Mouse (Mus musculus): ENCODE results near the gene Cebpa. TPM values are rescaled to one million over a fixed set of nuclear protein-coding genes. Genes with fewer than 3 reads are reported as not detected.
A peak's percentile ranks its signal among the peaks of the same experiment; 100 is the strongest.

Gene Cebpa
- polyA plus RNA-seq, 1 experiment from 2014 or later = 12.8 TPM

GRCm38 (mm10) chr7:35139880-35140279, 20.8 kb downstream of the Cebpa start:
- DNase-seq (ENCODE audit: low read depth, low spot score) (no peak), ATAC-seq (no peak)
- in situ Hi-C loops (cut with MboI; ENCODE audit: low pct_unique_long_range_greater_than_20kb) = no loop called here
- no peaks in the 10 kb centered on the region for H3K27me3 ChIP-seq
- ChIA-PET CTCF (interaction anchor here (0.9 to 1.5 kb wide), 2 partner anchors 11 to 13 kb away, joined by 3 to 4 read pairs; no protein-coding TSS in a partner anchor), POLR2A (interaction anchor here (1.2 kb wide), 1 partner anchor 21 kb away, joined by 6 read pairs; the partner anchor contains the start of gene Cebpa)
- no peak for TF ChIP-seq CTCF (IDR thresholded peaks at IDR 0.05)

- ATAC-seq (peak; percentile 25), DNase-seq (ENCODE audit: low read depth, low spot score) (no peak)
- TF ChIP-seq CTCF (IDR thresholded peaks at IDR 0.05) = no peak
- CTCF ChIA-PET = interaction anchor here (1.7 to 2.0 kb wide), 2 partner anchors 13 to 27 kb away, joined by 5 to 6 read pairs; no protein-coding TSS in a partner anchor
- in situ Hi-C loops (cut with MboI; ENCODE audit: low pct_unique_long_range_greater_than_20kb) = no loop called here
- POLR2A ChIA-PET = no interaction called here
- H3K27me3 ChIP-seq = no peaks in the 10 kb centered on the region
These were observed 22.4 kb downstream of the Cebpa start for GRCm38 (mm10) chr7:35141519-35141918.

GRCm38 (mm10) chr7:35142522-35142921, 23.4 kb downstream of the Cebpa start:
- CTCF ChIA-PET = no interaction called here
- no peaks in the 10 kb centered on the region for H3K27me3 ChIP-seq
- ATAC-seq (no peak), DNase-seq (ENCODE audit: low read depth, low spot score) (no peak)
- POLR2A ChIA-PET = no interaction called here
- TF ChIP-seq CTCF (IDR thresholded peaks at IDR 0.05) = no peak
- in situ Hi-C loops (cut with MboI; ENCODE audit: low pct_unique_long_range_greater_than_20kb) = no loop called here

- POLR2A ChIA-PET = no interaction called here
- ATAC-seq (peak; percentile 27), DNase-seq (ENCODE audit: low read depth, low spot score) (no peak)
- in situ Hi-C loops (cut with MboI; ENCODE audit: low pct_unique_long_range_greater_than_20kb) = no loop called here
- TF ChIP-seq CTCF (IDR thresholded peaks at IDR 0.05) = no peak
- CTCF ChIA-PET = interaction anchor here (0.9 to 3.4 kb wide), 3 partner anchors 25 to 29 kb away, joined by 3 to 13 read pairs (median 4); partner anchors contain the start of gene Cebpa
- H3K27me3 ChIP-seq = no peaks in the 10 kb centered on the region
These were observed 24.9 kb downstream of the Cebpa start for GRCm38 (mm10) chr7:35143864-35144618.

GRCm38 (mm10) chr7:35145068-35145467, 26.0 kb downstream of the Cebpa start:
- no peak for ATAC-seq
- no peak for TF ChIP-seq CTCF (IDR thresholded peaks at IDR 0.05)
- in situ Hi-C loops (cut with MboI; ENCODE audit: low pct_unique_long_range_greater_than_20kb) = no loop called here
- H3K27me3 ChIP-seq = no peaks in the 10 kb centered on the region
- ChIA-PET POLR2A (interaction anchor here (0.5 kb wide), 1 partner anchor 11 kb away, joined by 3 read pairs; no protein-coding TSS in a partner anchor), CTCF (interaction anchor here (0.9 to 3.4 kb wide), 4 partner anchors 21 to 30 kb away, joined by 3 to 13 read pairs (median 4); partner anchors contain the start of gene Cebpa)
- no peak for DNase-seq (ENCODE audit: low read depth, low spot score)

- CTCF ChIA-PET = interaction anchor here (1.7 to 3.4 kb wide), 2 partner anchors 22 to 24 kb away, joined by 5 to 13 read pairs; no protein-coding TSS in a partner anchor
- TF ChIP-seq CTCF (IDR thresholded peaks at IDR 0.05) = no peak
- no peaks in the 10 kb centered on the region for H3K27me3 ChIP-seq
- POLR2A ChIA-PET = interaction anchor here (0.7 kb wide), 1 partner anchor 17 kb away, joined by 3 read pairs; no protein-coding TSS in a partner anchor
- no peak for DNase-seq (ENCODE audit: low read depth, low spot score)
- no peak for ATAC-seq
- in situ Hi-C loops (cut with MboI; ENCODE audit: low pct_unique_long_range_greater_than_20kb) = no loop called here
These were observed 27.2 kb downstream of the Cebpa start for GRCm38 (mm10) chr7:35146269-35146668.

GRCm38 (mm10) chr7:35149616-35150433, 30.7 kb downstream of the Cebpa start:
- POLR2A ChIA-PET = no interaction called here
- TF ChIP-seq CTCF (IDR thresholded peaks at IDR 0.05) = no peak
- no peak for DNase-seq (ENCODE audit: low read depth, low spot score)
- CTCF ChIA-PET = interaction anchor here (1.1 kb wide), 1 partner anchor 30 kb away, joined by 4 read pairs; the partner anchor contains the start of gene Cebpa
- no peak for ATAC-seq
- in situ Hi-C loops (cut with MboI; ENCODE audit: low pct_unique_long_range_greater_than_20kb) = no loop called here
- H3K27me3 ChIP-seq = no peaks in the 10 kb centered on the region

GRCm38 (mm10) chr7:35150860-35151259, 31.8 kb downstream of the Cebpa start:
- in situ Hi-C loops (cut with MboI; ENCODE audit: low pct_unique_long_range_greater_than_20kb) = no loop called here

GRCm38 (mm10) chr7:35154449-35154848, 35.4 kb downstream of the Cebpa start:
- ATAC-seq (no peak), DNase-seq (ENCODE audit: low read depth, low spot score) (no peak)
- CTCF ChIA-PET = interaction anchor here (0.6 to 1.6 kb wide), 2 partner anchors 15 to 81 kb away, joined by 4 read pairs; no protein-coding TSS in a partner anchor
- H3K27me3 ChIP-seq = no peaks in the 10 kb centered on the region
- POLR2A ChIA-PET = interaction anchor here (1.1 kb wide), 1 partner anchor 10 kb away, joined by 3 read pairs; no protein-coding TSS in a partner anchor
- in situ Hi-C loops (cut with MboI; ENCODE audit: low pct_unique_long_range_greater_than_20kb) = no loop called here
- TF ChIP-seq CTCF (IDR thresholded peaks at IDR 0.05) = no peak

More at GRCm38 (mm10) chr7:35150860-35151259, 31.8 kb downstream of the Cebpa start:
- no peaks in the 10 kb centered on the region for H3K27me3 ChIP-seq
- TF ChIP-seq CTCF (IDR thresholded peaks at IDR 0.05) = no peak
- ChIA-PET CTCF (interaction anchor here (1.1 to 1.5 kb wide), 2 partner anchors 12 to 31 kb away, joined by 4 to 6 read pairs; partner anchors contain the start of gene Cebpa), POLR2A (no interaction called here)
- DNase-seq (ENCODE audit: low read depth, low spot score) (no peak), ATAC-seq (no peak)

All from Patski (cell line).